Mouse (Mus musculus) right cerebral cortex, adult 18-20 months (tissue): Measurements from ENCODE around the gene Tomm22.

Source experiments
- DNase-seq: peaks from one replicate; pipeline ENCODE4 v3.0.0; 2022; ENCODE audit warnings: mixed read lengths

Gene Tomm22

DNA sequence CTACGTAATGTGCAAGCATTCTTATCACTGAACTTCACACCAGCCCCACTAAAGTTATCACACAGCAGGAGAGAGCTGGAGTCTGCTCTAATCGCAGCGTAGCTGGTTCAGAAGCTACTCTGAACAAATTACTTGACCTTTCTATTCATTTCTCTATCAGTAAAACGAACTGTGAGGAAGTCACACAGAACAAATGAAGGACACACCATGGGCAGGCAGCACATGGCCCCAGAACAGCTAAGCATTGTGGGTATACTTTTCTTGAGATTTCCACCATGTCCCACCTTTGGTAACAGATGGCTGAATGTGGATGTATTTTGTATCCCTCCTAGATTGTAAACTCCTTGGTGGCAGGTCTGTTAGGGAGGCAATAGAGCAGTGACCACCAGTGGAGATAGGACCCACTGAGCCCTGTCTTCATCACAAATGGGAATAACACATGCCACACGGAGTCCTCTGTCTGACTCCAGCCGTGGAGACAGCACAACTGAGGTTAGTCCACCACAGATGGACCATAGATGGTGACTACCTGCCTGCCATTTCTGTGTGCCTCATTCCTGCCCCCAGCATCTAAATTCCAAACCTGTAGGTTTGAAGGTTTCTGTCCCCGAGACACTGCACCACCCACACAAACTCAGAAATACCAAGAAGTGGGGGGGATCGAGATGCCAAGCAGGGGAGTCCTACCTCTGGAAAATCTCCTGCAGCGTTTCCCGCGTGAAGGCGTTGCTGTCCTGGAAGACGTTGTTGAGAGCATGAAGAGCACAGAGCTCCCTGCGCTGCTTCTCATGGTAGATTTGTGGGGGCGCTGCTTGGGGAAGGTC is 15.6 kb downstream of the Tomm22 start:
- peak; percentile 36 for DNase-seq

DNA sequence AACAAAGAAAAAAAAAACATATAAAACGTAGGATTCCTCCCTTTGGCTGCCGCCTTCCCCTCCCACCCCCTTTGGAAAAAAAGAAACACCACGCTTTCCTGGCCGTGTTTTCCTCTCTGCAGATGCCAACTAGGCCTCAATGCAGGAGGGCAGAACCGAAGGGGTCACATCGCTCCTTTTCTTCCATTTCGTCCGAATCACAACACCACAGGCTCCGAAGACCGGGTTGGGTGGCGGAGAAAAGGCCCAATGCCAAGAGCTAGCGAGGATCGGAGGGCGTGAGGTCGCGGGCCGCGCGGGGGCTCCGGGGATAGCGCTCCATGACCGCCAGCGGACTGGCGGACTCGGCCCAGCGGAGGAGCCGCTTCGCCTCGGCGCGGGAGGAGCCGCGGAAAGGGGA is 16.5 kb downstream of the Tomm22 start:
- no peak for DNase-seq

GRCm38 (mm10) chr15:79687646-79688267 is 17.1 kb downstream of the Tomm22 start, which contains the start of gene Josd1:
Josd1 (minus strand) TSS chr15:79687919.
- peak; percentile 96 for DNase-seq

DNA sequence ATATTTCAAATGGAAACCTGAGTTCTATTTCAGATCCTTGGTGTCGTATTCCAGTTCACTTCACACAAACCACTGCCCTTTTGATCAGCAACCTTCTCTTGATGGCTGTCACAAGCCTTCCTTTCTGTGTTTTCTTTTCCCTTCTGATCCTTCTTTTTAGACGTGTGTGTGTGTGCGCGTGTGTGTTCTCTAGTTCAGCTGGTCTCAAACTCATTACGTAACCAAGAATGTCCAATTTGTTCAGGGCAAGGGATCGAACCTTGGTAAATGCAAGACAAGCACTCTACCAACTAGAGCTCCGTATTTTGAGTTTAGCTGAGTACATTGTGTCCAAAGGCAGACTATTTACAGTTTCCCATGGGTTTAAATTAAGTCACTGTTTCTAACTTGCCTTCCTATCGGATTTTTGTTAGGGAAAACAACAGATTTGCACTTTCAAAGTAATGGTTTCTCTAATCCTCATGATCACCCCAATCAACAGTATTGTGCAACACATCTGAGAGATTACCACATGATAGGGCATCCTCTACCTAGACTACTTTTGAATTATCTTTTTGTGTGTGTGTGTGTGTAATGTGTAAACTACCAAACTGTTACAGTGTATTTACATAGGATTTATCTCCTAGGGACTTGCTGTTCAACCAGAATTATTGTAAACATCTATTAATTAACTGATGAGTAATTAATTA is 17.8 kb downstream of the Tomm22 start:
- no peak for DNase-seq

DNA sequence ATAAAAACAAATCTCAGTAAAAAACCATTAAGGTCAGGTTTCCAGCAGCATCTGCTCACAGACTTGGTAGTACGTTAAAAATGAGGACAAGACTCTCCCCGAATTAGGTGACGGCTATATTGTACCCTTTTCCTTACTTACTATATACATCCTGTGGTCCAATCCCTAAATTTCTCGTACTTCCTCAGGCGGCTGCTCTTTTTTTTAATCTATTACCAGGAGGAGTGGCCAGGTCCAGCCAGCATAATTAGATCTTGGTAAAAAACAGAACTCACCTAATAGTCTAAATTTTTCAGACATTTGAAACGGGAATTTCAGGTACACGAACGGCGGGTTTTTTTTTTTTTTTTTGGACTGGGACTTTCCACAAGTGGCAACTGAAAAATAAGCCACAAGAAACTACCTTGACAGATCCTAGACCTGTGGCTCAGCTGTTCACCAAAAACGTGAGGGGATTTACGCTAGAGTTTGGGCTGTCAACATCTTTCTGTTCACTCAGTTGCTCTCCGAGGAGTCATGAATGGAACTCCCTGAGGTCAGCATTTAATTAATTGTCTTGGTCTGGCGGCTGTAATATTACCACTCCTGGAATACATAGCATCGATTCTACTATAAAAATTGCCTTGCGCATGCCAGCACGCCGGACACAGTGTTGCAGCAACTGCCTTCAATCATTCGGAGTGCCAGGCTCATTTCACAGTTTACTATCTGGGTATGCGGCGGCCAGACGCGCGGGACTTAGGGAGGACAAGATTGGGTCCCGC is 19.2 kb downstream of the Tomm22 start:
- no peak for DNase-seq

DNA sequence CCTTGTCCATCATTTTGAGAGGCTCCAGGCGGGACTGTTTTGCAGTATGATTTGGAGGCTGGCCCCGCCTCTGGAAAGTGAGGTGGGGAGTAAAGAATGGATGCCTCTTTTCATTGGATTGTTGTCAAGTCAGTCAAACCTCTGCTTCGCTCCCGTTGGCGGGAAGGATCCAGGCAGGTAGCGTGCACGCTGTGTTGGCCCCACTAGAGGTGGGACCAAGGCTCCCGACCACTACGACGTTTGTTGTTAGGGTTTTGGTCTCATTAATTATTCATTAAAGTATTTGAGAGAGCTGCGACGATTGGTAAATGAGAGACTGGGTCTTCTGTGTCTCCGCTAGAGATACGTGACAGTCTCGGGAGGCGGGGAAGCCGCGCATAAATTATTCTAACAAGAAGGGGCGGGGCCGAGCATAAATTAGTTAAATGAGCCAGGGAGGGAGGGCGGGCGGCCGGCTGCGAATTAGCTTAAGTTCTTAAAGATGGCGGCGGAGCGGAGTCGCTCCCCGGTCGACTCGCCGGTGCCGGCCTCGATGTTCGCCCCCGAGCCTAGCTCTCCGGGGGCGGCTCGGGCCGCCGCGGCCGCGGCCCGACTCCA is 19.9 kb downstream of the Tomm22 start, which contains the start of gene Gtpbp1:
Gene Gtpbp1 (plus strand): TSS at position 420 of the 597 bp plus-strand sequence.
- DNase-seq = peak; percentile 99

GRCm38 (mm10) chr15:79691023-79691508 is 20.4 kb downstream of the Tomm22 start:
- DNase-seq = peak; percentile 37

DNA sequence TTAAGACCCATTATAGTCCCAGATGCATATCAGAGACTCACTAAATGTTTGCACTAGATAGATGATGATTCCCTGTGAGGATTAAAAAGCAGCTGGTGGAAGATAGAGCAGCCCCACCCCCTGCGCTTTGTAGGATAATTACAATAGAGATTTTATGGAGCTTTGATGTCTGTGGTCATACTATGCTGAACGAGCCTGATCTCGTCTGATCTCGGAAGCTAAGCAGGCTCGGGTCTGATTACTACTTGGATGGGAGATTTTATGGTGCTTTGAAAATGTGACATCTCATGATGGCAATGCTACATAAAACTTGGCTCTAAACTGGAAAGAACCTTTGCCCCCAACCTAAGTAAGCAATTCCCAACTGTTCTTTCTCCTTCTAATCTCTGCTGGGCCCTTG is 21.7 kb downstream of the Tomm22 start:
- DNase-seq = no peak

DNA sequence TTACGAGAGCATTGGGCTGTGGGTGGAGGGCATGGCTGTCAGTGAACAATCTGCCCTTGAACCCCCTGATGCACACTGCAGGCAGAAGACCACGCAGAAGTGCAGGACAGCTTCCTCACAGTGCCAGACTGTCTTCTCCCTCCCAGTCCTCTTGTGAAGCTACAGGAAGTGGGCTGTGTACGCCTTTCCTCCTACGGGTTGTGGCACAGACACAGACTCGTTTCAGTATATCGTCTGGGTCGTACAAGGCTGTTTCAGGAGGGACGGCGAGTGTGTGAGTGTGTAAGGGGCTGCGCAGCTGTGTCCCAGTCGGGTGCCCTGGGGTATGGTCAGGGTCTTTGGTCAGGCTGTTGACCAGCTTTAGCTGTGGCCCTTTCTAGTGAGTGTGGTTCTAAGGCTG is 23.1 kb downstream of the Tomm22 start:
- DNase-seq = no peak

GRCm38 (mm10) chr15:79694512-79694911 is 23.9 kb downstream of the Tomm22 start:
- no peak for DNase-seq

DNA sequence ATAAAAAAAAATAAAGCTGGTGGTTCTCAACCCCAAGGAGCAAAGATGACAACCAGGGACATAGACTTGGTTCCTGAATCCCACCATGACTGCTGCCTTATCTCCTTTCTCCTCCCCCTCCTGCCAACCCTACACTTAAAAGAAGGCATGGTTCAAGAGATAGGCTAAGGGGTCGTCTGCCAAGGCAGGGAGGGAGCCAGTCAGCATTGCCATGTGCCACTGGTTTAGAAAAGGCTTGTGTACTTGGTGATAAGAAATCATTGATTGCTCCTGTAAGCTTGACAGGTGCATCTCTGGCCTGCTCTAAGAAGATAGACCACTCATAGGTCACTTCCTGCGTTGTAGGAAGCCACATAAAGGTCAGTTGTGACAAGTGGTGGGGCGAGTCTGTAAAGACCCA is 24.9 kb downstream of the Tomm22 start:
- DNase-seq = no peak

DNA sequence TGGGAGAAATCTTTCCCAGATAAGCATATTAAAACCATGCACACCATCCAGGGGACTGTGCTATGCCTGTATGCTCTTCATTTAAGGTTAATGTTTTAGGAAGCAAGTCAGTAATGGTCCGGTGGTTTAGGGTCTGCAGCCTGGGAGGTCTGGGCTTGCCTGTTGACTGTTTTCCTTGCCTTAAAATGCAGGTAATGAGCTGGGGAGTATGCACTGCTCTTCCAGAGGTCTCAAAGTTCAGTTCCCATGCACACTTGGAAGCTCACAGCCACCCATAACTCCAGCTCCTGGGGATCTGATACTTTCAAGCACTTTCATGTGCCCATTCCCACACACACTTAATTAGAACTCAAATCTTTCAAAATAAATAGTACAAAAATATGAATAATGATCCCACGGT is 25.8 kb downstream of the Tomm22 start:
- no peak for DNase-seq

DNA sequence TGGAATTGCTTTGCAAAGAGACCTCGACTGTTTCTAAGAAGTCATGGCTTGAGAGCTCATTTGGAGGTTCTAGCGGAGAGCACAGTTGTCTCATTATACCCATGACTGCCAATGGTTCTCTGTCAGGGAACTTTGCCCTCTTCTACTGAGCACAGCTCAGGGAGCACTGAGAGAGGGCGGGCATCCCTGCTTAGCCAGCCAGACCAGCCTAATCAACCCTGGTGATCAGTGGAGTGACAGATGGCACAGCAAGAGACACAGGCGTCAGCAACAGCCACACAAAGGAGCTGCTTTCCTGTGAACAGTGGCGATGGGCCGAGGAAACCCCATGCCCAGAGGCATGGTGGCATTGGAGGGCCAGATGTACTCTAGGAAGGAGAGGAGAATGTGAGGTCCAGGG is 26.4 kb downstream of the Tomm22 start:
- no peak for DNase-seq

DNA sequence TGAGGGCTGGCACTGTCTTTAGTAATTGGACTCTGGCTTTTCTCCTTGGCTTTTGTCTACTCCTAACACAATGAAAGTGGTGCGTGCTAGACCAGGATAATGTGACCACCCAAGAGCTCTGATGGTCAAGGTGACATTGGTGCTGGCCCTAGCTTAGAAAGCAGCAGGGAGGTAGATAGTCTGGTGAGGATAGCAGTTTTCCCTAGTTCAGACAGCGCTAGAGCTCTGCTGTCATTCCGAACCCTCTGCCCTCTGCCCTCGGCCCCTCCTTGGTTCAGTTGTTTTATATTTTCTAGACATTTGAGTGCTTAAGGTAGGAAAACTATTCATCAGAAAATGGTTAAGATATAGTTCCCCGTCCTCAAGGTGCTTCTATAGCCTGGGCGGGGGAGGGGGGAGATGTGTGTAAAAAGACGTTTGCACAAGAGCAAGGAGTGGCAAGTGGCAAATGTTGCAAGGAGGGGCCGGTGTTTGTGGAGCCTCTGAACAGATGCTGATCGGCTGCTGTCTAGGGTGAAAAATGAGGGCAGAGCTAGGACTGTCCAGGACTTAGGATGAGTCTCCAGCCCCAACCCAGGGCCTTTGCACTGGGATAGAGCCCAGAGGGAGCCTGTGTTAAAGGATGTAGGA is 27.0 kb downstream of the Tomm22 start:
- DNase-seq = no peak

GRCm38 (mm10) chr15:79706603-79707214 is 36.0 kb downstream of the Tomm22 start:
- no peak for DNase-seq

- DNase-seq = peak; percentile 40
Measured at GRCm38 (mm10) chr15:79708229-79708822, 37.7 kb downstream of the Tomm22 start.

DNA sequence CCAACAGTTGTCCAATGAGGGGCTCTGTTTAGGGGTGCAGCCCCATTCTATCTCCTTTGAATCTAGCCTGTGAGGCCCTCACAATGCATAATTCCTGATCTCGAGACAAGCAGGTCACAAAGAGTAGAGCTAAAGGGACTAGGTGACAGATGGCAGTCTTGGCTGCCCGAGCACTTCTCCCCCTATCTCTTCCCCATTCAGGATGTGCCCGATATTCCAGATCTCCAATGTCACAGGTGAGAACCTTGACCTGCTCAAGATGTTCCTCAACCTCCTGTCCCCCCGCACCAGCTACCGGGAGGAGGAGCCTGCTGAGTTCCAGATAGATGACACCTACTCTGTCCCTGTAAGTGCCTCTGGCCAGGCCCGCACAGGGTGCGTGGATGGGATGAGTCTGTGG is 45.0 kb downstream of the Tomm22 start:
- DNase-seq = no peak

- no peak for DNase-seq
Measured at GRCm38 (mm10) chr15:79716710-79717109, 46.0 kb downstream of the Tomm22 start.

DNA sequence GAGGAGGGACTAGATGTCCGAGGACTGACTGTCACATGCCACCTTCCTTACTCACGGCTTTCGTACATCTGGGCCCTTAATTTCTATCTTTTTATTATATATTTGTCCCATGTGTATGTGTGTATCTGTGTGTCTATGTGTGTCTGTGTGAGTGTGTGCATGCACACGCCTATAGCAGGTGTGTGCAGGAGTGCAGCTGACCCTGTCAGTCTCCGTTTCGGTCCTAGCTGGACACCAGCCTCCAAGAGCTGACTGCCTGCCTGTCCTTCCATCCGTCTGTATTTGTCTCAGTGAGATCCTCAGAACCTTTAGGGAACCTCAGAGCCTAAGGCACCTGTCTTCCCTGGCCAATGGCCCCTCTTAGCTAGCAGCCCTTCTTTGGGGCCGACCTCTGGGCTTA is 49.6 kb downstream of the Tomm22 start:
- no peak for DNase-seq

- DNase-seq = no peak
Measured at GRCm38 (mm10) chr15:79720796-79721195, 50.1 kb downstream of the Tomm22 start.
